Mouse (Mus musculus) MEL (cell line): ENCODE measurements around the gene C1qtnf5.

Experiments
- CHD1 ChIP-seq: IDR thresholded peaks from 2 replicates; pipeline ENCODE4 v1.6.1; 2012; ENCODE audit warnings: low read depth, mild to moderate bottlenecking, inconsistent platforms, low read length, improper control_type of control experiment
- CTCF ChIP-seq, 3 experiments: IDR thresholded peaks in 2 of 3; conservative IDR thresholded peaks in 1 of 3; 2 replicates each; pipeline ENCODE4 v1.5.1; 2011 to 2012; ENCODE audit warnings: low read length in 3 of 3, low read depth in 2 of 3, mild to moderate bottlenecking in 2 of 3, improper control_type of control experiment in 1 of 3, inconsistent platforms in 1 of 3, mixed read lengths in 1 of 3, moderate library complexity in 1 of 3; ENCODE audit not compliant: control insufficient read depth in 1 of 3, insufficient read depth in 1 of 3, poor library complexity in 1 of 3, severe bottlenecking in 1 of 3
- E2F4 ChIP-seq: IDR thresholded peaks from 2 replicates; pipeline ENCODE4 v1.6.1; 2011; ENCODE audit warnings: low read depth, low read length, improper control_type of control experiment, borderline replicate concordance
- EP300 ChIP-seq, 2 experiments: IDR thresholded peaks; 2 replicates each; pipeline ENCODE4 v1.6.1; 2011; ENCODE audit warnings: improper control_type of control experiment in 2 of 2, low read length in 2 of 2, low read depth in 1 of 2, mild to moderate bottlenecking in 1 of 2
- GATA1 ChIP-seq: IDR thresholded peaks from 2 replicates; pipeline ENCODE4 v1.6.1; 2011; ENCODE audit warnings: low read depth, low read length, improper control_type of control experiment
- MAX ChIP-seq: IDR thresholded peaks from 2 replicates; pipeline ENCODE4 v1.6.1; 2011; ENCODE audit warnings: low read length, improper control_type of control experiment
- MAZ ChIP-seq: IDR thresholded peaks from 2 replicates; pipeline ENCODE4 v1.6.1; 2012; ENCODE audit warnings: low read depth, mild to moderate bottlenecking, inconsistent platforms, low read length, improper control_type of control experiment
- POLR2A ChIP-seq, 2 experiments: IDR thresholded peaks; 2 replicates each; pipeline ENCODE4 v1.6.1; 2011 to 2012; ENCODE audit warnings: low read length in 2 of 2, mild to moderate bottlenecking in 2 of 2, control low read depth in 1 of 2, improper control_type of control experiment in 1 of 2, low read depth in 1 of 2, moderate library complexity in 1 of 2; ENCODE audit not compliant: control insufficient read depth in 1 of 2, insufficient read depth in 1 of 2, poor library complexity in 1 of 2
- POLR2AphosphoS5 ChIP-seq: IDR thresholded peaks from 2 replicates; pipeline ENCODE4 v1.6.1; 2012; ENCODE audit warnings: low read depth, borderline replicate concordance, mild to moderate bottlenecking, inconsistent platforms, low read length, moderate library complexity, mixed read lengths
- RAD21 ChIP-seq: IDR thresholded peaks from 2 replicates; pipeline ENCODE4 v1.6.1; 2011; ENCODE audit warnings: mild to moderate bottlenecking, low read depth, low read length, improper control_type of control experiment
- RCOR1 ChIP-seq: IDR thresholded peaks from 2 replicates; pipeline ENCODE4 v1.6.1; 2012; ENCODE audit warnings: low read depth, mild to moderate bottlenecking, inconsistent platforms, low read length, improper control_type of control experiment

- TF ChIP-seq POLR2A (IDR thresholded peaks at IDR 0.05; ENCODE audit: control insufficient read depth in 1 of 2, insufficient read depth in 1 of 2, low read depth in 1 of 2, low read length in 2 of 2, poor library complexity in 1 of 2) (no peak), CTCF (IDR thresholded peaks at IDR 0.05 in 2 of 3, conservative IDR thresholded peaks at IDR 0.05 in 1 of 3; ENCODE audit: control insufficient read depth in 1 of 3, insufficient read depth in 1 of 3, low read depth in 2 of 3, low read length in 3 of 3, poor library complexity in 1 of 3, severe bottlenecking in 1 of 3) (no peak), MAX (no peak), RCOR1 (no peak), EP300 (IDR thresholded peaks at IDR 0.05; ENCODE audit: low read depth in 1 of 2, low read length in 2 of 2) (no peak), MAZ (no peak), GATA1 (no peak), POLR2AphosphoS5 (no peak), RAD21 (no peak), E2F4 (no peak), CHD1 (no peak)
These were observed 5.6 kb upstream of the C1qtnf5 start, which contains the start of gene Mfrp for GRCm38 (mm10) chr9:44101490-44101889.
